8 mouse cellular contexts compared by ENCODE assay signal in the genomic region with DNA sequence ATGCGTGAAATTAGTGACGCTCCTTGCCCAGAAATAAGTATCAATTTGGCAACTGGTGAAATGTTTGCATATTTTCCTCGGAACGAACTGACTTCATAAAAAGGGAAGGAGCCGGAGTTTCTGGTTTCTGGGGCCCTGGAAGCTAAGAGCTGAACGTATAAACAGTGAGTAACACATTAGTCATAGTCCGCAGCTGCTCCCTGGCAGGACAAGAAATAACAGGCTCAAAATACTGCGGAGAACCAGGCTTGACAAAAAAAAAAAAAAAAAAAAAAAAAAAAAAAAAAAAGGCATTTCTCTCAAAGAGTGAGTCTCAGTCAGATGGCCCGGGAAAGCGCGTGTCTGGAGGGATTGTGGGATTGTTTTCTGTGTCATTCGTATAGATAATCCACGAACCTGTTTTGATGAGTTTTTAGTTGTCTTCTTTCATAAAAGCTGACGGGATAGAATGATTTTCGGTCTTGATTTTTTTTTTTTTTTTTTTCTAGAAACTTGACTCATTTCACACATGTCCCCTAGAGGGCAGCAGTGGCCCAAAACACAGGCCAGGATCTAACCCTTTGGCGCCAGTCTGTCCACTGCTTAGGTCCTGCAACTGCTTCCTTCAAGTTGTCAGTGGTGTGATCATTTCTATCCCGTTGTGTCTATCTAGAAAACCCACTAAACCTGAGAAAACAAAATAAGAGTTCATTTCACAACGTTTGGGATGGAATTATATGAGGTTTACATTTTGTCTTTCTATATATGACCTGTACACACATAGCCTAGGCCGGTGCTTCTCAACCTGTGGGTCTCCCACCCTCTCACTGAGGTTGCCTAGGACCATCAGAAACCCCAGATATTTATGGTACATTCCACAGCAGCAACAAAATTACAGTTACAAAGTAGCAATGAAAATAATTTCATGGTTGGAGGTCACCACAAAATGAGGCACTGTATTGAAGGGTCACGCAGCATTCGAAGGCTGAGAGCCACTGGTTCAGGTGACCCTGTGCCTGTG. TPM values are rescaled to one million over a fixed set of nuclear protein-coding genes. Genes with fewer than 3 reads are reported as not detected.
DNase-seq lines count a peak whose midpoint lies in the region; ATAC-seq and TF ChIP-seq lines count a peak whose summit lies in the region.

No protein-coding gene starts in this region.

- peak; percentile 80 for TF ChIP-seq CTCF in midbrain, postnatal 0 days (IDR thresholded peaks at IDR 0.05)

- ATAC-seq in embryonic facial prominence, embryonic 15.5 days (ENCODE audit: insufficient number of reproducible peaks, low FRiP score, low TSS enrichment, low read depth): peak; percentile 89
- ATAC-seq in kidney, embryonic 15.5 days (replicated peaks; ENCODE audit: low FRiP score): peak; percentile 85
- ATAC-seq in limb, embryonic 15.5 days (ENCODE audit: insufficient number of reproducible peaks, low FRiP score, low TSS enrichment, low read depth): peak; percentile 81
- no peak for ATAC-seq in midbrain, postnatal 0 days (ENCODE audit: low FRiP score)

- H3K4me2 ChIP-seq in embryonic facial prominence, embryonic 15.5 days (replicated peaks): peak overlapping the region; percentile 44
- peak overlapping the region; percentile 55 for H3K4me2 ChIP-seq in kidney, embryonic 15.5 days
- H3K4me2 ChIP-seq in limb, embryonic 15.5 days: peak overlapping the region; percentile 37
- peak overlapping the region; percentile 41 for H3K4me2 ChIP-seq in midbrain, postnatal 0 days (ENCODE audit: low read depth, low read length, poor library complexity, severe bottlenecking)

- no peak overlapping the region for H3K9ac ChIP-seq in embryonic facial prominence, embryonic 15.5 days
- H3K9ac ChIP-seq in kidney, embryonic 15.5 days: no peak overlapping the region
- no peak overlapping the region for H3K9ac ChIP-seq in limb, embryonic 15.5 days
- no peak overlapping the region for H3K9ac ChIP-seq in midbrain, postnatal 0 days (replicated peaks; ENCODE audit: low read length, poor library complexity, severe bottlenecking)

- peak; percentile 79 for DNase-seq in 3134 (ENCODE audit: extremely low read depth, insufficient read length, low spot score)
- peak; percentile 77 to 79 for DNase-seq in adrenal gland, postnatal 36 days
- peak; percentile 75 for DNase-seq in heart, embryonic 10.5 days (ENCODE audit: low spot score)
- DNase-seq in midbrain, postnatal 0 days (ENCODE audit: low spot score): peak; percentile 85
- DNase-seq in splenic B cell, adult 2 months (ENCODE audit: low read depth, low spot score): peak; percentile 82

- H3K27ac ChIP-seq in embryonic facial prominence, embryonic 15.5 days (replicated peaks): peak overlapping the region; percentile 96
- no peak overlapping the region; the same call in none of the 2 replicates for H3K27ac ChIP-seq in heart, embryonic 10.5 days
- H3K27ac ChIP-seq in kidney, embryonic 15.5 days: peak overlapping the region; percentile 84
- H3K27ac ChIP-seq in limb, embryonic 15.5 days: peak overlapping the region; percentile 92
- H3K27ac ChIP-seq in midbrain, postnatal 0 days (ENCODE audit: low read depth, low read length): no peak overlapping the region

- no peaks in the 10 kb centered on the region for H3K9me3 ChIP-seq in embryonic facial prominence, embryonic 15.5 days (replicated peaks)
- no peaks in the 10 kb centered on the region for H3K9me3 ChIP-seq in heart, embryonic 10.5 days
- H3K9me3 ChIP-seq in kidney, embryonic 15.5 days (replicated peaks): no peaks in the 10 kb centered on the region
- no peaks in the 10 kb centered on the region for H3K9me3 ChIP-seq in limb, embryonic 15.5 days
- H3K9me3 ChIP-seq in midbrain, postnatal 0 days (ENCODE audit: low read length): no peaks in the 10 kb centered on the region

- 13% methylated on average over 21 of the region's 21 CpGs for WGBS in embryonic facial prominence, embryonic 15.5 days
- WGBS in heart, embryonic 10.5 days: 31% methylated on average over 21 of the region's 21 CpGs
- WGBS in kidney, embryonic 15.5 days: 16% methylated on average over 21 of the region's 21 CpGs
- 14% methylated on average over 21 of the region's 21 CpGs for WGBS in limb, embryonic 15.5 days
- WGBS in midbrain, postnatal 0 days: 23% methylated on average over 21 of the region's 21 CpGs

- peak overlapping the region; percentile 32 for H3K4me3 ChIP-seq in embryonic facial prominence, embryonic 15.5 days (replicated peaks)
- H3K4me3 ChIP-seq in heart, embryonic 10.5 days: peak overlapping the region; percentile 45; the same call in 1 of the 2 replicates
- H3K4me3 ChIP-seq in kidney, embryonic 15.5 days (replicated peaks): peak overlapping the region; percentile 38
- peak overlapping the region; percentile 39 for H3K4me3 ChIP-seq in limb, embryonic 15.5 days
- peak overlapping the region; percentile 24 for H3K4me3 ChIP-seq in midbrain, postnatal 0 days (ENCODE audit: low read depth, low read length)

- no peaks in the 10 kb centered on the region for H3K27me3 ChIP-seq in embryonic facial prominence, embryonic 15.5 days
- H3K27me3 ChIP-seq in heart, embryonic 10.5 days (ENCODE audit: insufficient read depth, poor library complexity, severe bottlenecking): no peaks in the 10 kb centered on the region
- no peaks in the 10 kb centered on the region for H3K27me3 ChIP-seq in kidney, embryonic 15.5 days
- H3K27me3 ChIP-seq in limb, embryonic 15.5 days: no peaks in the 10 kb centered on the region
- H3K27me3 ChIP-seq in midbrain, postnatal 0 days (ENCODE audit: insufficient read depth, low read length): no peaks in the 10 kb centered on the region
- H3K27me3 ChIP-seq in splenic B cell, adult 2 months (ENCODE audit: control insufficient read depth, insufficient read depth, low read length, poor library complexity, severe bottlenecking): no peaks in the 10 kb centered on the region

- no peaks in the 10 kb centered on the region for H3K36me3 ChIP-seq in embryonic facial prominence, embryonic 15.5 days
- no peaks in the 10 kb centered on the region for H3K36me3 ChIP-seq in heart, embryonic 10.5 days
- no peaks in the 10 kb centered on the region for H3K36me3 ChIP-seq in kidney, embryonic 15.5 days
- no peaks in the 10 kb centered on the region for H3K36me3 ChIP-seq in limb, embryonic 15.5 days
- no peaks in the 10 kb centered on the region for H3K36me3 ChIP-seq in midbrain, postnatal 0 days (ENCODE audit: insufficient read depth, low read length)
- no peaks in the 10 kb centered on the region for H3K36me3 ChIP-seq in splenic B cell, adult 2 months (ENCODE audit: control insufficient read depth, insufficient read depth, low read length, poor library complexity, severe bottlenecking)

- H3K4me1 ChIP-seq in embryonic facial prominence, embryonic 15.5 days: peaks cover 20% of the 10 kb centered on the region
- no peaks in the 10 kb centered on the region for H3K4me1 ChIP-seq in heart, embryonic 10.5 days
- no peaks in the 10 kb centered on the region for H3K4me1 ChIP-seq in kidney, embryonic 15.5 days
- H3K4me1 ChIP-seq in limb, embryonic 15.5 days: peaks cover 13% of the 10 kb centered on the region
- H3K4me1 ChIP-seq in midbrain, postnatal 0 days (ENCODE audit: insufficient read depth, low read length): no peaks in the 10 kb centered on the region

RNA-seq across cellular contexts. Expression of a gene that starts 26.7 kb away (rescaled TPM):
- total RNA-seq in adrenal gland, postnatal 36 days (2021): 1 to 10 TPM; 1.2 to 2.8 TPM
- 3.0 and 3.2 TPM in 2 replicates for polyA plus RNA-seq in embryonic facial prominence, embryonic 15.5 days (2015; fragmentation: Nextera tagmentation; extraction: Ambion mirVana)
- polyA plus RNA-seq in heart, embryonic 10.5 days (2016; fragmentation: Nextera tagmentation; extraction: Ambion mirVana): 1.7 and 1.9 TPM in 2 replicates
- 2.0 and 2.2 TPM in 2 replicates for polyA plus RNA-seq in kidney, embryonic 15.5 days (2015; fragmentation: Nextera tagmentation; extraction: Ambion mirVana)
- 3.0 and 3.1 TPM in 2 replicates for polyA plus RNA-seq in limb, embryonic 15.5 days (2015; fragmentation: Nextera tagmentation; extraction: Ambion mirVana)
- total RNA-seq in midbrain, postnatal 0 days (2014; rRNA removed): 0.93 and 1.3 TPM in 2 replicates
- polyA plus RNA-seq in midbrain, postnatal 0 days (2015; fragmentation: Nextera tagmentation; extraction: Ambion mirVana): 1.3 and 1.5 TPM in 2 replicates

RNA-seq across cellular contexts. Expression of a gene that starts 35.0 kb away (rescaled TPM):
- total RNA-seq in adrenal gland, postnatal 36 days (2021): 10 to 100 TPM in 1 of 2 experiments, 1 to 10 TPM in 1; 7.5 to 11.1 TPM
- 28.4 and 33.1 TPM in 2 replicates for polyA plus RNA-seq in embryonic facial prominence, embryonic 15.5 days (2015; fragmentation: Nextera tagmentation; extraction: Ambion mirVana)
- 26.6 and 28.4 TPM in 2 replicates for polyA plus RNA-seq in heart, embryonic 10.5 days (2016; fragmentation: Nextera tagmentation; extraction: Ambion mirVana)
- polyA plus RNA-seq in kidney, embryonic 15.5 days (2015; fragmentation: Nextera tagmentation; extraction: Ambion mirVana): 21.8 and 24.9 TPM in 2 replicates
- polyA plus RNA-seq in limb, embryonic 15.5 days (2015; fragmentation: Nextera tagmentation; extraction: Ambion mirVana): 27.0 and 31.6 TPM in 2 replicates
- 9.2 and 13.2 TPM in 2 replicates for total RNA-seq in midbrain, postnatal 0 days (2014; rRNA removed)
- polyA plus RNA-seq in midbrain, postnatal 0 days (2015; fragmentation: Nextera tagmentation; extraction: Ambion mirVana): 10.7 and 15.3 TPM in 2 replicates

Comparison
In these comparisons a context has a peak if more than half of its experiments do, and no peak if none do; other contexts are left out.
1. H3K27ac ChIP-seq: peak in embryonic facial prominence, embryonic 15.5 days (single experiment), kidney, embryonic 15.5 days (single experiment) and limb, embryonic 15.5 days (single experiment); none in heart, embryonic 10.5 days (single experiment) and midbrain, postnatal 0 days (single experiment).
2. Peak in every context shown above with its lines, with median percentiles within 50 percentile points of each other: DNase-seq, H3K4me2 ChIP-seq and H3K4me3 ChIP-seq.